Mouse (Mus musculus): ENCODE measurements around the gene Smoc1. TPM values are rescaled to one million over a fixed set of nuclear protein-coding genes. Genes with fewer than 3 reads are reported as not detected.

Gene Smoc1
- polyA plus RNA-seq, 1 experiment from 2014 or later: 7.7 TPM

GRCm38 (mm10) chr12:81146417-81147180 is 120.0 kb downstream of the Smoc1 start:
- Histone ChIP-seq H3K27me3 (no peaks in the 10 kb centered on the region), H3K4me3 (no peak overlapping the region), H3K36me3 (no peaks in the 10 kb centered on the region), H3K9me3 (no peaks in the 10 kb centered on the region), H3K4me2 (replicated peaks) (no peak overlapping the region), H3K27ac (no peak overlapping the region), H3K9ac (no peak overlapping the region), H3K4me1 (peaks cover 7% of the 10 kb centered on the region)
- ATAC-seq (ENCODE audit: low FRiP score, low read depth): peak; percentile 28; the same call in 1 of the 2 replicates
- 58% methylated on average over 10 of the region's 10 CpGs for WGBS

DNA sequence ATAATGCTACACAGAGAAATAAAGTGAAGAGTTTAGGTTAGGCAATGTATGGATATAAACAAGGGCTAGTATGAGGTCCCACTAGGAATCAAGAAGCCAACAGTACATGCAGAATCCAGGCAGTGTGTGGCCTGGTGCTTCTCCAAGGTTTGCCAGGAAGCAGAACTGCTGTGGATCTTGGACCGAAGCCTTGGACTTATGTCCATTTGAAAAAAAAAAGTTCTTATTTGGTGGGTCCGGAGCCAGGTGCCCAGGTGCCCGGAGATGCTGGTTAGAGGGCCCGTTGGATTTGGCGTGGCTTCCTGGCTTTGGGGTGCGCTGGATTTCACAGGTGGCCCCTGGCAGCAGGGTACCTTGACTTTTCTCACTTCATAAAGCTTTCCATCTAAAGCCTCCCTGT is 121.3 kb downstream of the Smoc1 start:
- H3K9ac ChIP-seq: no peak overlapping the region
- no peak for ATAC-seq (ENCODE audit: low FRiP score, low read depth)
- H3K4me2 ChIP-seq (replicated peaks): no peak overlapping the region
- no peaks in the 10 kb centered on the region for H3K27me3 ChIP-seq
- H3K36me3 ChIP-seq: no peaks in the 10 kb centered on the region
- 0 out of 2 replicates have a peak, but pooled peaks cover 4% of the 10 kb centered on the region for H3K4me1 ChIP-seq
- H3K9me3 ChIP-seq: no peaks in the 10 kb centered on the region
- no peak overlapping the region for H3K27ac ChIP-seq
- WGBS: 84% methylated on average over 6 of the region's 6 CpGs
- no peak overlapping the region for H3K4me3 ChIP-seq

GRCm38 (mm10) chr12:81150917-81151316 is 124.3 kb downstream of the Smoc1 start:
- no peak overlapping the region for H3K27ac ChIP-seq
- no peaks in the 10 kb centered on the region for H3K9me3 ChIP-seq
- H3K9ac ChIP-seq: no peak overlapping the region
- H3K36me3 ChIP-seq: no peaks in the 10 kb centered on the region
- 83% methylated on average over 5 of the region's 5 CpGs for WGBS
- ATAC-seq (ENCODE audit: low FRiP score, low read depth): no peak
- no peaks in the 10 kb centered on the region for H3K27me3 ChIP-seq
- no peak overlapping the region for H3K4me2 ChIP-seq (replicated peaks)
- H3K4me1 ChIP-seq: 0 out of 2 replicates have a peak, but pooled peaks cover 4% of the 10 kb centered on the region
- no peak overlapping the region for H3K4me3 ChIP-seq

- Histone ChIP-seq H3K9ac (no peak overlapping the region), H3K4me3 (no peak overlapping the region), H3K36me3 (no peaks in the 10 kb centered on the region), H3K9me3 (no peaks in the 10 kb centered on the region), H3K27me3 (no peaks in the 10 kb centered on the region), H3K4me2 (replicated peaks) (no peak overlapping the region), H3K4me1 (no peaks in the 10 kb centered on the region), H3K27ac (no peak overlapping the region)
- 61% methylated on average over 2 of the region's 2 CpGs for WGBS
- ATAC-seq (ENCODE audit: low FRiP score, low read depth): no peak
Measured at GRCm38 (mm10) chr12:81152082-81152481, 125.5 kb downstream of the Smoc1 start.

- H3K9ac ChIP-seq: no peak overlapping the region
Measured at GRCm38 (mm10) chr12:81155675-81156074, 129.1 kb downstream of the Smoc1 start.

DNA sequence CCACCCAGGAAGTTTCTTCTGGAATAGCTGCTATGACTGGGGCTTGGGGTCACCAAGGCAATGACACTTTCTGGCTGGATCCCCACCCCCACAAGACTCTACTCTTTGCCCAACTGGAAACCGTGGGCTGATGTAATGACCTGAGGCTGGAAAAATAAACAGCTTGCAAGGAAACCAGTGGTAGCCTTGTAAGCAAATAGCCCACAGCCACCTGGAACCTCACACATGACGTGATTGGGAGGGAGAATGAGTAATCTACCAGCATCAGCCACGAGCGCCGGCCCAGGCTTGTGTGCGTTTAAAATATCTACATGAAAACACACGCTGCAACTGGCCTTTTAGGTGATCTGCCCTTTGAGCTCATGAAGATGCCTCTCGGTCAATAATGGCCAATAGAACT is 130.2 kb downstream of the Smoc1 start:
- Histone ChIP-seq H3K36me3 (no peaks in the 10 kb centered on the region), H3K9ac (no peak overlapping the region), H3K4me1 (no peaks in the 10 kb centered on the region), H3K27ac (no peak overlapping the region), H3K4me3 (no peak overlapping the region), H3K4me2 (replicated peaks) (no peak overlapping the region), H3K27me3 (no peaks in the 10 kb centered on the region), H3K9me3 (no peaks in the 10 kb centered on the region)
- whole genome bisulfite sequencing: 72% methylated on average over 8 of the region's 8 CpGs
- ATAC-seq (ENCODE audit: low FRiP score, low read depth): no peak

More at GRCm38 (mm10) chr12:81155675-81156074, 129.1 kb downstream of the Smoc1 start:
- H3K4me1 ChIP-seq: no peaks in the 10 kb centered on the region
- H3K36me3 ChIP-seq: no peaks in the 10 kb centered on the region
- H3K4me2 ChIP-seq (replicated peaks): no peak overlapping the region
- no peak overlapping the region for H3K4me3 ChIP-seq
- ATAC-seq (ENCODE audit: low FRiP score, low read depth): no peak
- no peaks in the 10 kb centered on the region for H3K27me3 ChIP-seq
- WGBS: 85% methylated on average over 6 of the region's 6 CpGs
- H3K27ac ChIP-seq: no peak overlapping the region
- H3K9me3 ChIP-seq: no peaks in the 10 kb centered on the region

DNA sequence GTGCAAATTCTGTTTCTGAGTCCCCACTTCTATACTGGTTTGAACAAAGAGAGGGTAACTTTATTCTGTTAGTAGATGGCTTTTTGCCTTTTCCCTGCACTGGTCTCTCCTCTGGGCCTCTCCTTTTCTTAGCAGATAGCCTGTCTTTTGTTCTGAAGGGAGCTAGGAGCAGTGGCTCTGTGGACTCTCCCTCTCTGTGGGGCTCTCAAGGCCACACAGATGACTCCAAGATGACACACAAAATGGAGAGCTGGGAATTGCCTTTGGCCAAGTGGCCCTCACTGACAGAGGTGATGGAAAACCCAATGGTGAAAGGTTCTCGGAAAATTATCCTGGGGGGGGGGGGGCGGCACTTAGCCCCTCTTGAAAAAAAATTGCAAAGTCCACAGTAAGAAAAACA is 133.3 kb downstream of the Smoc1 start:
- no peak overlapping the region for H3K9ac ChIP-seq
- no peak overlapping the region for H3K4me2 ChIP-seq (replicated peaks)
- H3K4me1 ChIP-seq: no peaks in the 10 kb centered on the region
- H3K27me3 ChIP-seq: no peaks in the 10 kb centered on the region
- no peaks in the 10 kb centered on the region for H3K9me3 ChIP-seq
- no peaks in the 10 kb centered on the region for H3K36me3 ChIP-seq
- no peak for ATAC-seq (ENCODE audit: low FRiP score, low read depth)
- H3K4me3 ChIP-seq: no peak overlapping the region
- 67% methylated on average over 2 of the region's 2 CpGs for WGBS
- H3K27ac ChIP-seq: no peak overlapping the region

DNA sequence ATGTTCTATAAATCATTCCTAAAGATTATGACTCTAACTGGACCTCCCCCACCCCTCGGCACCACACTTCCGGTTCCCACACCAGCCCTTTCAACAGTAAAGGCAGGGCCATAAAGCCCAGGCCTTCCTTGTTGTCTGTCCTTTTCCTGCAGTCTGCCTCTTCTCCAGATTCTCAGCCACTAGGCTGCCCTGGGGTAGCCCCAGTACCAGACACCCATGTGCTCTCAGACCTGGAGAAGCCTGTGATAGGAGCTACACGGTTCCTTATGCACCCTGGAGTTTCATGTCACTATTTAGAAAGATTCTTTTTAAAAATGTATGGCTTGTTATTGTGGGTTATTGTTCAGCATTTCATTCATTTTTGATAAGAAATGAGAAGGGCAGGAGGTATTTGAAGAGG is 133.8 kb downstream of the Smoc1 start:
- Histone ChIP-seq H3K4me1 (no peaks in the 10 kb centered on the region), H3K27me3 (no peaks in the 10 kb centered on the region), H3K9ac (no peak overlapping the region), H3K4me2 (replicated peaks) (no peak overlapping the region), H3K4me3 (no peak overlapping the region), H3K9me3 (no peaks in the 10 kb centered on the region), H3K36me3 (no peaks in the 10 kb centered on the region), H3K27ac (no peak overlapping the region)
- no peak for ATAC-seq (ENCODE audit: low FRiP score, low read depth)
- WGBS: 33% methylated on average over 3 of the region's 3 CpGs

DNA sequence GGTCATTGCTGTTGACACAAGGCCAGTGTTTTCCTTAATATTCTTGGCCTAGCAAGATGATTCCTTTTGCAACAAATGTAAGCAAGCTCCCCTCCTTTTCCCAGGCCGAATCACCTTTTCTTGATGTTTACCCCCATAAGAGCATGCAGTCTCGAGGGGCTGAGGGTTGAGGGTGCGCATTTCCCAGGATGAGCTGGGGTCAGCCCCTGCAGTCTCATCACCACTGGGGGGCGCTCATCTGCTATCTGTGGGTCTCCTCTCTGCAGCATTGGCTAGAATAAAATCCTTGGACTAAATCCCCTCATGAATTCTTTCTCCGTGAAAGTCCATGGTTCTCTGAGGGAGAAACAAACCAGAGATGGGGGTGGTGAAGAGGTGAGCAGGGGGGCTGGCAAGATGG is 134.2 kb downstream of the Smoc1 start:
- WGBS: 63% methylated on average over 5 of the region's 5 CpGs
- Histone ChIP-seq H3K9ac (no peak overlapping the region), H3K4me2 (replicated peaks) (no peak overlapping the region), H3K27ac (no peak overlapping the region), H3K36me3 (no peaks in the 10 kb centered on the region), H3K4me1 (peaks cover 3% of the 10 kb centered on the region), H3K27me3 (no peaks in the 10 kb centered on the region), H3K4me3 (no peak overlapping the region), H3K9me3 (no peaks in the 10 kb centered on the region)
- no peak for ATAC-seq (ENCODE audit: low FRiP score, low read depth)

GRCm38 (mm10) chr12:81161282-81161681 is 134.7 kb downstream of the Smoc1 start:
- Histone ChIP-seq H3K9ac (no peak overlapping the region), H3K4me2 (replicated peaks) (no peak overlapping the region), H3K4me3 (no peak overlapping the region), H3K36me3 (no peaks in the 10 kb centered on the region), H3K4me1 (peaks cover 7% of the 10 kb centered on the region), H3K27me3 (no peaks in the 10 kb centered on the region), H3K27ac (no peak overlapping the region), H3K9me3 (no peaks in the 10 kb centered on the region)
- WGBS: 83% methylated on average over 2 of the region's 2 CpGs
- ATAC-seq (ENCODE audit: low FRiP score, low read depth): no peak

GRCm38 (mm10) chr12:81163131-81163530 is 136.5 kb downstream of the Smoc1 start:
- no peaks in the 10 kb centered on the region for H3K9me3 ChIP-seq
- WGBS: 68% methylated on average over 3 of the region's 3 CpGs

DNA sequence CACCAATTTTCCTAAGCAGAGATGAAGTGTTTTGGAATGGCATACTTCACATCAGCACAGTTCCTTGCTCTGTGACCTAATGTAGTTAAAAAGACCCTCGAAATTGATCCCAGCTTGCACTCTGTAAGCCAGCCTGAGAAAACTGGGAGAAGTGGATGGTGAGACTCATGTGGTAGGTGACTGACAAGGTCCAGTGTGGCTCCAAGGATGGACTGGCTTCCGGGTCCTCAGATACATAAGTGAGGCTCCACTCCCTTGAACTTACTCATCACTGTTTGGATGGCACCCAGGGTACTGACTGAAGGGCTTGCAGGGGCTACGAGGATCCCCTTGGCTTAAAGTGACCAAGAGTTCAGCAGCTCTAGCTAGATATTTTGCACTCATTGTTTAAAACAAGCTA is 137.0 kb downstream of the Smoc1 start:
- no peak overlapping the region for H3K4me2 ChIP-seq (replicated peaks)
- ATAC-seq (ENCODE audit: low FRiP score, low read depth): no peak
- H3K9ac ChIP-seq: no peak overlapping the region

More at GRCm38 (mm10) chr12:81163131-81163530, 136.5 kb downstream of the Smoc1 start:
- ATAC-seq (ENCODE audit: low FRiP score, low read depth): no peak
- Histone ChIP-seq H3K4me2 (replicated peaks) (no peak overlapping the region), H3K27me3 (peaks cover 8% of the 10 kb centered on the region), H3K4me3 (no peak overlapping the region), H3K9ac (no peak overlapping the region), H3K27ac (no peak overlapping the region), H3K4me1 (peaks cover 8% of the 10 kb centered on the region), H3K36me3 (no peaks in the 10 kb centered on the region)

GRCm38 (mm10) chr12:81166092-81166491 is 139.5 kb downstream of the Smoc1 start:
- H3K4me3 ChIP-seq: no peak overlapping the region
- H3K4me2 ChIP-seq (replicated peaks): peak overlapping the region; percentile 11; the same call in 1 of the 2 replicates
- H3K27me3 ChIP-seq: peaks cover 8% of the 10 kb centered on the region
- no peak for ATAC-seq (ENCODE audit: low FRiP score, low read depth)
- peaks cover 8% of the 10 kb centered on the region for H3K4me1 ChIP-seq
- no peaks in the 10 kb centered on the region for H3K36me3 ChIP-seq
- H3K27ac ChIP-seq: no peak overlapping the region
- H3K9ac ChIP-seq: no peak overlapping the region
- no peaks in the 10 kb centered on the region for H3K9me3 ChIP-seq
- WGBS: 4% methylated on average over 10 of the region's 10 CpGs

More for the DNA sequence above, 137.0 kb downstream of the Smoc1 start:
- peaks cover 8% of the 10 kb centered on the region for H3K4me1 ChIP-seq
- no peaks in the 10 kb centered on the region for H3K9me3 ChIP-seq
- H3K27me3 ChIP-seq: peaks cover 8% of the 10 kb centered on the region
- H3K27ac ChIP-seq: no peak overlapping the region
- no peaks in the 10 kb centered on the region for H3K36me3 ChIP-seq
- 88% methylated on average over 3 of the region's 3 CpGs for WGBS
- no peak overlapping the region for H3K4me3 ChIP-seq

Measured in limb, embryonic 13.5 days (tissue).